9 mouse cellular contexts compared by ENCODE assay signal in the genomic region with DNA sequence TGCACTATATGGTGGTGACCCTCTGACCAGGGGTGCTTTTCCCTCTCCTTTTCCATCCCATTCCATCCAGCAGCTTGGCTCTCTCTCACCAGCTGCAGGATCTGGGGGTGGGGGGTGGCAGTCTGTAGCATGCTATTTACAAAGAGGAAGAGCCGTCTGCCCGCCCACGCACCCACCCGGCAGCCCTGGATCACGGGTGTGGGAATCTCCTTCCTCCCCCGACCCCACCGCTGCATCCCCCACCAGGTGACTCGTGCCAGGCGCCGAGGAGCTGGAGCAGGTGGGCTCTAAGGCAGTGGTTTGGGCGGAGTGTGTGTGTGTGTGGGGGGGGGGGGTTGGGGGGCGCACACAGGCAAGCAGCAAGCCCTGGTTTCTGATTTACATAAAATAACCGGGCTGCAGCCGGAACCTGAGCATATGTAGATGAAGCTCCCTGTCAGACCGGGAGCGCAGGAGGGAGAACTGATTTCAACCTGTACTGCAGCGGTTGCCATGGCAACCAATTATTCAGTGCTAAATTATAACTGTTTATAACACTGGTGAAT. TPM values are rescaled to one million over a fixed set of nuclear protein-coding genes. Genes with fewer than 3 reads are reported as not detected.
DNase-seq lines count a peak whose midpoint lies in the region; ATAC-seq and TF ChIP-seq lines count a peak whose summit lies in the region.
"Had no signal": no experiment of that assay in that cellular context is flagged by ENCODE, and none has a peak within 500 bp of the region (broad histone marks: within the 10 kb centered on the region; RNA-seq: fewer than 3 reads in every experiment).

No protein-coding gene starts in this region.

- no peak for ATAC-seq in embryonic facial prominence, embryonic 12.5 days (ENCODE audit: insufficient number of reproducible peaks, insufficient read depth, low FRiP score, low TSS enrichment)
- peak; percentile 51 for ATAC-seq in hindbrain, postnatal 0 days
- ATAC-seq in midbrain, postnatal 0 days (ENCODE audit: low FRiP score), result peak; percentile 63
- no peak for ATAC-seq in stomach, postnatal 0 days (ENCODE audit: low FRiP score, low TSS enrichment)

- no peak for TF ChIP-seq EP300 in stomach, postnatal 0 days (optimal IDR thresholded peaks at IDR 0.05)

- H3K36me3 ChIP-seq in embryonic facial prominence, embryonic 12.5 days, result no peaks in the 10 kb centered on the region
- H3K36me3 ChIP-seq in hindbrain, postnatal 0 days (ENCODE audit: insufficient read depth, low read length), result no peaks in the 10 kb centered on the region
- peaks cover 24% of the 10 kb centered on the region for H3K36me3 ChIP-seq in midbrain, postnatal 0 days (ENCODE audit: insufficient read depth, low read length)
- no peaks in the 10 kb centered on the region for H3K36me3 ChIP-seq in stomach, postnatal 0 days (ENCODE audit: control insufficient read depth, insufficient read depth, low read length)

- H3K4me3 ChIP-seq in embryonic facial prominence, embryonic 12.5 days, result no peak overlapping the region
- H3K4me3 ChIP-seq in hindbrain, postnatal 0 days (ENCODE audit: low read length), result no peak overlapping the region
- peak overlapping the region; percentile 19; the same call in 1 of the 2 replicates for H3K4me3 ChIP-seq in midbrain, postnatal 0 days (ENCODE audit: low read depth, low read length)
- no peak overlapping the region for H3K4me3 ChIP-seq in stomach, postnatal 0 days (ENCODE audit: low read depth, low read length)

- H3K27ac ChIP-seq in embryonic facial prominence, embryonic 12.5 days, result no peak overlapping the region
- H3K27ac ChIP-seq in hindbrain, postnatal 0 days, result peak overlapping the region; percentile 83
- peak overlapping the region; percentile 91 for H3K27ac ChIP-seq in midbrain, postnatal 0 days (ENCODE audit: low read depth, low read length)
- H3K27ac ChIP-seq in stomach, postnatal 0 days (replicated peaks), result no peak overlapping the region

- H3K9me3 ChIP-seq in embryonic facial prominence, embryonic 12.5 days, result no peaks in the 10 kb centered on the region
- H3K9me3 ChIP-seq in hindbrain, postnatal 0 days (ENCODE audit: low read length), result no peaks in the 10 kb centered on the region
- no peaks in the 10 kb centered on the region for H3K9me3 ChIP-seq in midbrain, postnatal 0 days (ENCODE audit: low read length)
- H3K9me3 ChIP-seq in stomach, postnatal 0 days (ENCODE audit: control insufficient read depth, low read length), result no peaks in the 10 kb centered on the region

- whole genome bisulfite sequencing in embryonic facial prominence, embryonic 12.5 days, result 11% methylated on average over 17 of the region's 17 CpGs
- WGBS in hindbrain, postnatal 0 days, result 3% methylated on average over 17 of the region's 17 CpGs
- 7% methylated on average over 17 of the region's 17 CpGs for WGBS in midbrain, postnatal 0 days
- WGBS in stomach, postnatal 0 days, result 5% methylated on average over 17 of the region's 17 CpGs

- TF ChIP-seq CTCF in hindbrain, postnatal 0 days (IDR thresholded peaks at IDR 0.05; ENCODE audit: low read depth), result no peak
- no peak for TF ChIP-seq CTCF in midbrain, postnatal 0 days (IDR thresholded peaks at IDR 0.05)
- no peak for TF ChIP-seq CTCF in stomach, postnatal 0 days (IDR thresholded peaks at IDR 0.05; ENCODE audit: low read depth)

- peaks cover 51% of the 10 kb centered on the region for H3K27me3 ChIP-seq in embryonic facial prominence, embryonic 12.5 days
- H3K27me3 ChIP-seq in hindbrain, postnatal 0 days (ENCODE audit: insufficient read depth, low read length), result no peaks in the 10 kb centered on the region
- H3K27me3 ChIP-seq in midbrain, postnatal 0 days (ENCODE audit: insufficient read depth, low read length), result no peaks in the 10 kb centered on the region
- H3K27me3 ChIP-seq in stomach, postnatal 0 days (ENCODE audit: control insufficient read depth, insufficient read depth, low read length), result no peaks in the 10 kb centered on the region

- peak; percentile 43 for DNase-seq in NIH3T3 (ENCODE audit: low read depth)
- DNase-seq in hindbrain, postnatal 0 days (ENCODE audit: low spot score), result peak; percentile 90
- DNase-seq in midbrain, postnatal 0 days (ENCODE audit: low spot score), result peak; percentile 90
- no peak for DNase-seq in gastrocnemius, postnatal 4 days (ENCODE audit: low spot score in 2 of 2)
- no peak for DNase-seq in kidney, adult 9 months
- no peak for DNase-seq in stomach, postnatal 0 days (ENCODE audit: low spot score)
- DNase-seq: heart, adult 11 months had no signal

- peak overlapping the region; percentile 8; the same call in 1 of the 2 replicates for H3K4me2 ChIP-seq in embryonic facial prominence, embryonic 12.5 days (replicated peaks)
- peak overlapping the region; percentile 46 for H3K4me2 ChIP-seq in hindbrain, postnatal 0 days (ENCODE audit: low read depth, low read length)
- H3K4me2 ChIP-seq in midbrain, postnatal 0 days (ENCODE audit: low read depth, low read length, poor library complexity, severe bottlenecking), result peak overlapping the region; percentile 53
- no peak overlapping the region for H3K4me2 ChIP-seq in stomach, postnatal 0 days (replicated peaks; ENCODE audit: low read depth)

- H3K4me1 ChIP-seq in embryonic facial prominence, embryonic 12.5 days, result peaks cover 4% of the 10 kb centered on the region
- peaks cover 6% of the 10 kb centered on the region for H3K4me1 ChIP-seq in hindbrain, postnatal 0 days (ENCODE audit: insufficient read depth, low read length)
- H3K4me1 ChIP-seq in midbrain, postnatal 0 days (ENCODE audit: insufficient read depth, low read length), result peaks cover 21% of the 10 kb centered on the region
- no peaks in the 10 kb centered on the region for H3K4me1 ChIP-seq in stomach, postnatal 0 days (replicated peaks; ENCODE audit: control insufficient read depth, insufficient read depth)

- no peak overlapping the region for H3K9ac ChIP-seq in embryonic facial prominence, embryonic 12.5 days
- peak overlapping the region; percentile 31; the same call in 1 of the 2 replicates for H3K9ac ChIP-seq in hindbrain, postnatal 0 days (replicated peaks; ENCODE audit: low read length)
- peak overlapping the region; percentile 62 for H3K9ac ChIP-seq in midbrain, postnatal 0 days (replicated peaks; ENCODE audit: low read length, poor library complexity, severe bottlenecking)
- no peak overlapping the region for H3K9ac ChIP-seq in stomach, postnatal 0 days (ENCODE audit: low read length)

RNA-seq across cellular contexts. Expression of a gene that starts 11.5 kb away (rescaled TPM):
- 0.33 and 0.46 TPM in 2 replicates for polyA plus RNA-seq in embryonic facial prominence, embryonic 12.5 days (2016; fragmentation: Nextera tagmentation; extraction: Ambion mirVana)
- total RNA-seq in hindbrain, postnatal 0 days (2014; rRNA removed), result 60.1 and 61.2 TPM in 2 replicates
- polyA plus RNA-seq in hindbrain, postnatal 0 days (2015; fragmentation: Nextera tagmentation; extraction: Ambion mirVana), result 65.6 and 69.7 TPM in 2 replicates
- total RNA-seq in midbrain, postnatal 0 days (2014; rRNA removed), result 95.0 and 98.6 TPM in 2 replicates
- 77.6 and 107 TPM in 2 replicates for polyA plus RNA-seq in midbrain, postnatal 0 days (2015; fragmentation: Nextera tagmentation; extraction: Ambion mirVana)
- total RNA-seq in gastrocnemius, postnatal 4 days (2021), result under 1 TPM; 0.18 to 0.27 TPM
- 1.3 and 1.9 TPM in 2 replicates for polyA plus RNA-seq in stomach, postnatal 0 days (2015; fragmentation: Nextera tagmentation; extraction: Ambion mirVana)
- polyA plus RNA-seq: liver, adult 2 months had no signal

RNA-seq across cellular contexts. Expression of a gene that starts 24.4 kb away (rescaled TPM):
- polyA plus RNA-seq in embryonic facial prominence, embryonic 12.5 days (2016; fragmentation: Nextera tagmentation; extraction: Ambion mirVana), result 395 and 396 TPM in 2 replicates
- 164 and 185 TPM in 2 replicates for total RNA-seq in hindbrain, postnatal 0 days (2014; rRNA removed)
- 156 and 176 TPM in 2 replicates for polyA plus RNA-seq in hindbrain, postnatal 0 days (2015; fragmentation: Nextera tagmentation; extraction: Ambion mirVana)
- total RNA-seq in midbrain, postnatal 0 days (2014; rRNA removed), result 177 and 203 TPM in 2 replicates
- polyA plus RNA-seq in midbrain, postnatal 0 days (2015; fragmentation: Nextera tagmentation; extraction: Ambion mirVana), result 125 and 148 TPM in 2 replicates
- 100 to 1,000 TPM; 405 to 428 TPM for total RNA-seq in gastrocnemius, postnatal 4 days (2021)
- 351 and 372 TPM in 2 replicates for polyA plus RNA-seq in stomach, postnatal 0 days (2015; fragmentation: Nextera tagmentation; extraction: Ambion mirVana)

RNA-seq across cellular contexts. Expression of a gene that starts 31.1 kb away (rescaled TPM):
- polyA plus RNA-seq in embryonic facial prominence, embryonic 12.5 days (2016; fragmentation: Nextera tagmentation; extraction: Ambion mirVana), result 1.0 and 2.3 TPM in 2 replicates
- 5.7 and 7.7 TPM in 2 replicates for total RNA-seq in hindbrain, postnatal 0 days (2014; rRNA removed)
- polyA plus RNA-seq in hindbrain, postnatal 0 days (2015; fragmentation: Nextera tagmentation; extraction: Ambion mirVana), result 6.6 and 6.9 TPM in 2 replicates
- 7.6 and 15.2 TPM in 2 replicates for total RNA-seq in midbrain, postnatal 0 days (2014; rRNA removed)
- polyA plus RNA-seq in midbrain, postnatal 0 days (2015; fragmentation: Nextera tagmentation; extraction: Ambion mirVana), result 7.2 and 8.8 TPM in 2 replicates
- under 1 TPM in 1 of 2 experiments, not detected in 1; 0.32 TPM for total RNA-seq in gastrocnemius, postnatal 4 days (2021)
- polyA plus RNA-seq in stomach, postnatal 0 days (2015; fragmentation: Nextera tagmentation; extraction: Ambion mirVana), result 0.40 and 0.46 TPM in 2 replicates
- total RNA-seq: liver, adult 2 months had no signal

RNA-seq across cellular contexts. Expression of a gene that starts 52.9 kb away (rescaled TPM):
- polyA plus RNA-seq in embryonic facial prominence, embryonic 12.5 days (2016; fragmentation: Nextera tagmentation; extraction: Ambion mirVana), result 30.3 and 33.4 TPM in 2 replicates
- total RNA-seq in hindbrain, postnatal 0 days (2014; rRNA removed), result 35.3 and 42.6 TPM in 2 replicates
- 15.9 and 16.4 TPM in 2 replicates for polyA plus RNA-seq in hindbrain, postnatal 0 days (2015; fragmentation: Nextera tagmentation; extraction: Ambion mirVana)
- 34.6 and 38.9 TPM in 2 replicates for total RNA-seq in midbrain, postnatal 0 days (2014; rRNA removed)
- 15.7 and 17.9 TPM in 2 replicates for polyA plus RNA-seq in midbrain, postnatal 0 days (2015; fragmentation: Nextera tagmentation; extraction: Ambion mirVana)
- total RNA-seq in gastrocnemius, postnatal 4 days (2021), result 10 to 100 TPM; 21.3 to 26.0 TPM
- 9.6 and 10.2 TPM in 2 replicates for polyA plus RNA-seq in stomach, postnatal 0 days (2015; fragmentation: Nextera tagmentation; extraction: Ambion mirVana)

RNA-seq across cellular contexts. Expression of a gene that starts 58.4 kb away (rescaled TPM):
- 0.09 TPM in 1 of 2 replicates, not detected in the other for polyA plus RNA-seq in embryonic facial prominence, embryonic 12.5 days (2016; fragmentation: Nextera tagmentation; extraction: Ambion mirVana)
- total RNA-seq in hindbrain, postnatal 0 days (2014; rRNA removed), result 0.26 and 0.40 TPM in 2 replicates
- 0.15 and 0.19 TPM in 2 replicates for polyA plus RNA-seq in hindbrain, postnatal 0 days (2015; fragmentation: Nextera tagmentation; extraction: Ambion mirVana)
- total RNA-seq in midbrain, postnatal 0 days (2014; rRNA removed), result not detected in 2 replicates
- polyA plus RNA-seq in midbrain, postnatal 0 days (2015; fragmentation: Nextera tagmentation; extraction: Ambion mirVana), result 0.19 and 0.36 TPM in 2 replicates
- total RNA-seq in gastrocnemius, postnatal 4 days (2021), result not detected
- polyA plus RNA-seq in stomach, postnatal 0 days (2015; fragmentation: Nextera tagmentation; extraction: Ambion mirVana), result not detected in 2 replicates
- total RNA-seq: liver, adult 2 months had no signal
- polyA plus RNA-seq: liver, adult 2 months had no signal

Comparison
In these comparisons a context has a peak if more than half of its experiments do, and no peak if none do; other contexts are left out.
1. DNase-seq: peak in NIH3T3 (single experiment), hindbrain, postnatal 0 days (single experiment) and midbrain, postnatal 0 days (single experiment); none in gastrocnemius, postnatal 4 days (0 of 2), kidney, adult 9 months (single experiment) and stomach, postnatal 0 days (single experiment).
2. ATAC-seq: peak in hindbrain, postnatal 0 days (single experiment) and midbrain, postnatal 0 days (single experiment); none in embryonic facial prominence, embryonic 12.5 days (single experiment) and stomach, postnatal 0 days (single experiment).
3. H3K27ac ChIP-seq: peak in hindbrain, postnatal 0 days (single experiment) and midbrain, postnatal 0 days (single experiment); none in embryonic facial prominence, embryonic 12.5 days (single experiment) and stomach, postnatal 0 days (single experiment).
4. H3K9ac ChIP-seq: peak in hindbrain, postnatal 0 days (single experiment) and midbrain, postnatal 0 days (single experiment); none in embryonic facial prominence, embryonic 12.5 days (single experiment) and stomach, postnatal 0 days (single experiment).
5. RNA of a gene that starts 11.5 kb away (polyA plus RNA-seq): 77.6 to 107 TPM in midbrain, postnatal 0 days and 65.6 to 69.7 TPM in hindbrain, postnatal 0 days; 1.3 to 1.9 TPM in stomach, postnatal 0 days and 0.33 to 0.46 TPM in embryonic facial prominence, embryonic 12.5 days; every median in the first group is over 10 times any median in the second.